Mouse (Mus musculus) liver, embryonic 13.5 days (tissue): ENCODE measurements around the gene Klf16. TPM values are rescaled to one million over a fixed set of nuclear protein-coding genes. Genes with fewer than 3 reads are reported as not detected.

ENCODE experiments used
- ATAC-seq: fragments of 200-750 bp; cut with Nextera tagmentation; 2 replicates; pipeline ENCODE4 v1.8.0; 2017; ENCODE audit warnings: low read depth, mild to moderate bottlenecking, moderate number of reproducible peaks, moderate library complexity
- DNase-seq: peaks from one replicate; pipeline ENCODE4 v3.0.0; 2022
- H3K27ac ChIP-seq: fragments of 300-500 bp; sonication (generic); 2 replicates; pipeline ENCODE4 v1.5.1; 2015; ENCODE audit warnings: moderate library complexity, mild to moderate bottlenecking, inconsistent platforms
- H3K27me3 ChIP-seq: fragments of 300-500 bp; sonication (generic); 2 replicates; pipeline ENCODE4 v1.6.1; 2015; ENCODE audit warnings: mild to moderate bottlenecking, inconsistent platforms
- H3K36me3 ChIP-seq: fragments of 300-500 bp; sonication (generic); 2 replicates; pipeline ENCODE4 v1.6.1; 2015; ENCODE audit warnings: mild to moderate bottlenecking, inconsistent platforms
- H3K4me1 ChIP-seq: fragments of 300-500 bp; sonication (generic); replicated peaks from 2 replicates; pipeline ENCODE4 v1.6.1; 2015; ENCODE audit warnings: inconsistent platforms
- H3K4me2 ChIP-seq: fragments of 300-500 bp; sonication (generic); 2 replicates; pipeline ENCODE4 v1.6.1; 2015; ENCODE audit warnings: inconsistent platforms, mild to moderate bottlenecking, moderate library complexity
- H3K4me3 ChIP-seq: fragments of 300-500 bp; sonication (generic); replicated peaks from 2 replicates; pipeline ENCODE4 v1.5.1; 2015; ENCODE audit warnings: mild to moderate bottlenecking, inconsistent platforms
- H3K9ac ChIP-seq: fragments of 300-500 bp; sonication (generic); 2 replicates; pipeline ENCODE4 v1.6.1; 2015; ENCODE audit warnings: mild to moderate bottlenecking, inconsistent platforms
- H3K9me3 ChIP-seq: fragments of 300-500 bp; sonication (generic); replicated peaks from 2 replicates; pipeline ENCODE4 v1.6.1; 2016; ENCODE audit warnings: inconsistent platforms
- WGBS: fragments of 180-500 bp; shearing (Covaris S2); methylation state at CpG from one replicate; pipeline ENCODE4 v1.1.7; 2015; ENCODE audit not compliant: insufficient replicate concordance; 5-methylcytosine and 5-hydroxymethylcytosine counted together
- polyA plus RNA-seq: library from polyadenylated mRNA; unstranded; fragments of >200 nt; fragmentation: Nextera tagmentation; extraction: Ambion mirVana; gene quantifications from 2 replicates; pipeline ENCODE4 v1.2.1, GENCODE M21; 2015

Klf16 gene
- polyA plus RNA-seq, 1 experiment from 2014 or later: 14.1 TPM

DNA sequence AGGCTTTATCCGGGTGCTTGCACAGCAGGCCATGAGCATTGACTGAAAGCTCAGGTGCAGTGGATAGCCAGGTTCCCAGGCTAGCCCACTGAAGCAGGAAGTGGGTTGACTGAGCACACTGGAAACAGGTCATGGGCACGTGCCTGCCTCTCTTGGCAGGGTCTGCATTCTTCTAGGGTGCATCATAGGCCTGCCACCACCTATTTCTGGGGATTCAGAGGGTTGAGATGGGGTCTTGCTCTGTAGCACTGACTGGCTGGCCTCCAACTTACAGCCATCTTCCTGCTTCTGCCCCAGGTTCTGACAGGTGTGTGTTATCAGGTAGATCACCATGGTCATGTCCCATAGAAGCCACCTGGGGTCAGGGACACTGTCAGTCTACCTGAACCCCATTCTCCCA is 27.9 kb upstream of the Klf16 start:
- WGBS: 82% methylated on average over 2 of the region's 2 CpGs
- Histone ChIP-seq H3K4me1 (peaks cover 80% of the 10 kb centered on the region), H3K27ac (peak overlapping the region; percentile 94), H3K9ac (peak overlapping the region; percentile 77), H3K4me3 (peak overlapping the region; percentile 69; the same call in 1 of the 2 replicates), H3K9me3 (no peaks in the 10 kb centered on the region), H3K4me2 (peak overlapping the region; percentile 92), H3K36me3 (peaks cover 45% of the 10 kb centered on the region), H3K27me3 (no peaks in the 10 kb centered on the region)
- no peak for DNase-seq
- no peak for ATAC-seq

DNA sequence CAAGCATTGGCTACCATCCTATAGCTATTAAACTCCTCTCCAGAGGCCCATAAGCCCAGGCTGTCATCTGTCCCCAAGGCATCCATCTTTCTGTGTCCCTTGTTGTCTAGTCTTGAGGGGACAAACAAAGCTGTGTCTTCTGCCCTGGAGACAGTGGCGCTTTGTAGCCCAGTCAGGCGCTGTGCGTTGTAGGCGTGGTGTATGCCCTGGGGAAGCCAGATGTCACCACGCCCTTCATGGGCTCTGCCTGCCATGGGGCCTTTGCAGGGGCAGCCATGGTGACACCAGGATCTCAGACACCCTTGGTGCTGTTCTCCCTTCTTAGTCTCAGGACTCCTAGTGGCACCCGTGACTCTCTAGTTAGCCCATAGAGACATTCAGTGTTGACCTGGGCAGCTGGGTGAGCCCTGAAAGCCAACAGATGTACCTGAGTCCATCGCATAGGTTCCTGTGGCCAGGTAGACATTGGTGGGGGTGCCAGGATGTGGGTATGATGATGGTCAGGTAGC is 26.9 kb upstream of the Klf16 start:
- Histone ChIP-seq H3K36me3 (peaks cover 35% of the 10 kb centered on the region), H3K4me1 (peaks cover 77% of the 10 kb centered on the region), H3K27me3 (no peaks in the 10 kb centered on the region), H3K9me3 (no peaks in the 10 kb centered on the region), H3K4me2 (peak overlapping the region; percentile 92), H3K9ac (peak overlapping the region; percentile 77), H3K4me3 (peak overlapping the region; percentile 69), H3K27ac (peak overlapping the region; percentile 94)
- WGBS: 43% methylated on average over 7 of the region's 7 CpGs
- ATAC-seq (peak; percentile 81), DNase-seq (peak; percentile 81)

DNA sequence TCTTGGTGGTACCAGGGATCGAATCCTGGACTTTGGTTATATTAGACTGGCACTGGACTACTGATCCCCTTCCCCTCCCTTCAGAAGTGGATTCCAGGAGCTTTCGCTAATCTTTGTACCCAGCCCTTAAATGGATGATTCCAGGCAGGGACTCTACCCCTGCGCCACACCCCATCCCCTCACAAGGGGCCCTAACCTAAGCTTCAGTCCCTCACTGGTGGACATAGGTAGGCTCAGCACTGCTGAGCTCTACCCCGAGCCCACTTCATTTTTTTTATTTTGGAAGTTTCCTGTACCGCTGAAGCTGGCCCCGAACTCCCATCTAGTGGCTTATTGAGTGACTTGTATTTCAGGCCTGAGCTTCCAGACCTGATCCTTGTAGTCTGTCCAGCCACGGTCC is 26.2 kb upstream of the Klf16 start:
- peaks cover 28% of the 10 kb centered on the region for H3K36me3 ChIP-seq
- H3K4me3 ChIP-seq: peak overlapping the region; percentile 69
- H3K4me1 ChIP-seq: peaks cover 83% of the 10 kb centered on the region
- H3K4me2 ChIP-seq: peak overlapping the region; percentile 92
- peak; percentile 19 for ATAC-seq
- 18% methylated on average over 7 of the region's 7 CpGs for WGBS
- no peak for DNase-seq
- no peaks in the 10 kb centered on the region for H3K9me3 ChIP-seq
- H3K27ac ChIP-seq: peak overlapping the region; percentile 94
- no peaks in the 10 kb centered on the region for H3K27me3 ChIP-seq
- peak overlapping the region; percentile 77 for H3K9ac ChIP-seq

DNA sequence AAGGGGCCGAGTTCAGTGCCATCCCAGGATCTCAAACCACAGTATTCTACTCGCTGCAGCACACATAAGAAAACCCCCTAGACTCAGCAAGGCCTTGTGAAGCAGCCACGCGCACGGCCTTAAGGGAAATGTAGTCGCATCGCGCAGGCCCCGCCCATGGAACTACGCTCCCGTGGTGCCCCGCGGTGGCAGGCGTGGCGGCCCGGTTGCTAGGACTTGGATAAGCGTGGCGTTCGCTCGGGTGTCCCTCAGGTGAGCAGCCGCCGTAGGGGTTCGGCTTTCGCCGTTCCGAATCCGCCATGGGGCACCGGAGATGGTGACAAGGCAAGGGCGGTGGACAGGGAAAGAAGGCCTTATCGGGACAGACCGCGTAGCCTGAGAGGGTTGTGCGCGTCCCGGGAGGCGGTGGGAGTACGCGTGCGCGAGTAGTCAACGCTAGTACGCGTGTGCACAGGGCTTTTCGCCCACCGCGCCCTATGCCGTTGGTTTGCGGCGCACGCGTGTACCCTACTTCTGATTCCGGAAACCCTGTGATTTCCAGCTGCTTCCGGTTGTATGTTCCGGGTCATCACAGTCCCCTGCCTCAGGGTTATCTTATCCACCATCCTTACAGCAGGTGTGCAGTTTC is 25.7 kb upstream of the Klf16 start, which contains the start of the genes Scamp4 and Adat3:
Gene Scamp4, plus strand, starts transcription at position 175 of the 628 bp plus-strand sequence.
Gene Adat3, plus strand, starts transcription at position 183 of the 628 bp plus-strand sequence.
- Histone ChIP-seq H3K27ac (peak within 1 kb of the TSS; percentile 94), H3K4me3 (peak within 1 kb of the TSS; percentile 69), H3K9me3 (no peaks in the 10 kb centered on the region), H3K4me2 (peak within 1 kb of the TSS; percentile 92), H3K36me3 (peaks cover 23% of the 10 kb centered on the region), H3K9ac (peak within 1 kb of the TSS; percentile 77), H3K4me1 (peaks cover 83% of the 10 kb centered on the region), H3K27me3 (no peaks in the 10 kb centered on the region)
- WGBS: under 1% methylated on average over 54 of the region's 54 CpGs
- peak; percentile 85 for ATAC-seq
- DNase-seq: peak; percentile 93

DNA sequence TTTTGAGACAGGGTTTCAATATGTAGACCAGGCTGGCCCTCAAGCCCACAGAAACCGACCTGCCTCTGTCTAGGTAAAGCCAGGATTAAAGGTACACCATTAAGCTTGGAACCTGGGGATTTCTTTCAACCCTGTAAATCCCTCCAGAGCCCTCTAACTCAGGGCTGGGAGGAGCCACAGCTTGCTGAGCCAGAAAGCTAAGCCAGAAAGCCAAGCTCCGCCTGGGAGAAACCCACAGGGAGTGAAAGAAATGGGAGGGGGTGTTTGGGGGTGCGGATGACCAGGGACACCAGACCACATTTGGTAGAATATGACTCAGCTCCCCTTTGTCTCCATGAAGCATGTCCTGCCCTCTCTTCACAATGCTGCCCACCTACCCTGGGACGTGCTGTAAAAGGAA is 19.2 kb upstream of the Klf16 start:
- Histone ChIP-seq H3K4me2 (no peak overlapping the region), H3K9me3 (no peaks in the 10 kb centered on the region), H3K36me3 (no peaks in the 10 kb centered on the region), H3K9ac (peak overlapping the region; percentile 39; the same call in 1 of the 2 replicates), H3K27me3 (no peaks in the 10 kb centered on the region), H3K4me3 (no peak overlapping the region), H3K4me1 (peaks cover 51% of the 10 kb centered on the region), H3K27ac (peak overlapping the region; percentile 7; the same call in 1 of the 2 replicates)
- ATAC-seq: no peak
- WGBS: 51% methylated on average over 4 of the region's 4 CpGs
- no peak for DNase-seq

DNA sequence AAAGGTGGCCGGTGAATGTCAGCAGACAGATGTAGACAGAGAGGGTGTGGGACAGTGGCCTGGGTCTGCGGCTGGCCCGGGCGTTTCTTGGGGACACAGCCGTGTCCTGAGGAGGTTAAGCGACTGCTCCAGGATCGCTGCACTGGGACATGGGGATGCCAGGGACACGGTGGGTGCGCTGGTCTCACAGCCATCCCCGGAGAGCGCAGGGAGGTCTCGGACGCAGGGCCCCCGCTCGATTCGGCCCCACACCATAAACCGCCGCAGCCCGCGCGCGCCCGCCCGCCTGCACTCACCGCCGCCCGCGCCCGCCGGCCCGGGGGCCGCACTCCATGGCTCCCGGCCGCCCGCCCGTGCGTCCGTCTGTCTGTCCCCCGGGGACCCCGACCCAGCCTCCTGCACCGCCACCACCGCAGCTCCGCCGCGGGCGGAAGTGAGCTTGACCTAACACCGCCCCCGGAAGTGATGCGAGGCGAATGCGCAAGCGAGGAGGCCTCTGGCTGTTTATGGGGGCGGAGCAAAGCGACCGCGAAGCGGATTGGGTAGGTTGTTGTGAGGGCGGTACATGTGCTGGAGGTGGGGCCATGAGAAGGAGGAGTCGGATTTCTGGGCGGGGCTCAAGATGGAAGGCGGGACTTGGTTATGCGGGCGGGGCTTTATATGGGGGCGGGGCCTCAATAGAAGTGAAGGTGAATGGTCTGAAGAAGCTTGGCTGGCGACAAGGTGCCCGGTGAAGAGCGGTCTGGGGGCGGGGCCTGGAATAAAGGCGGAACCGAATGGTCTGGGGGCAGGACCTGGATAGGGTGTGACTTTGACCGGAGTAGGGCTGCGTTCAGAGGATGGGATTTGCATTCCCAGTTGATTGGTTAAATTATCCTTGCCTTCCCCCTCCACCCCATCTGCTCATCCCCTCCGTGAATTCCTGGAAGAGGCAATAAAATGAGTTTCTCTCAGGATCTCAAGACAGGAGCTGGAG is 13.0 kb upstream of the Klf16 start, which contains the start of gene Abhd17a:
Gene Abhd17a, minus strand, starts transcription at position 463 of the 976 bp plus-strand sequence.
- WGBS: under 1% methylated on average over 73 of the region's 73 CpGs
- peak; percentile 94 for DNase-seq
- Histone ChIP-seq H3K27ac (peak within 1 kb of the TSS; percentile 78), H3K4me1 (peaks cover 56% of the 10 kb centered on the region), H3K36me3 (peaks cover 18% of the 10 kb centered on the region), H3K4me3 (peak within 1 kb of the TSS; percentile 99), H3K9ac (peak within 1 kb of the TSS; percentile 99), H3K4me2 (peak within 1 kb of the TSS; percentile 99), H3K9me3 (no peaks in the 10 kb centered on the region), H3K27me3 (no peaks in the 10 kb centered on the region)
- ATAC-seq: peak; percentile 95

DNA sequence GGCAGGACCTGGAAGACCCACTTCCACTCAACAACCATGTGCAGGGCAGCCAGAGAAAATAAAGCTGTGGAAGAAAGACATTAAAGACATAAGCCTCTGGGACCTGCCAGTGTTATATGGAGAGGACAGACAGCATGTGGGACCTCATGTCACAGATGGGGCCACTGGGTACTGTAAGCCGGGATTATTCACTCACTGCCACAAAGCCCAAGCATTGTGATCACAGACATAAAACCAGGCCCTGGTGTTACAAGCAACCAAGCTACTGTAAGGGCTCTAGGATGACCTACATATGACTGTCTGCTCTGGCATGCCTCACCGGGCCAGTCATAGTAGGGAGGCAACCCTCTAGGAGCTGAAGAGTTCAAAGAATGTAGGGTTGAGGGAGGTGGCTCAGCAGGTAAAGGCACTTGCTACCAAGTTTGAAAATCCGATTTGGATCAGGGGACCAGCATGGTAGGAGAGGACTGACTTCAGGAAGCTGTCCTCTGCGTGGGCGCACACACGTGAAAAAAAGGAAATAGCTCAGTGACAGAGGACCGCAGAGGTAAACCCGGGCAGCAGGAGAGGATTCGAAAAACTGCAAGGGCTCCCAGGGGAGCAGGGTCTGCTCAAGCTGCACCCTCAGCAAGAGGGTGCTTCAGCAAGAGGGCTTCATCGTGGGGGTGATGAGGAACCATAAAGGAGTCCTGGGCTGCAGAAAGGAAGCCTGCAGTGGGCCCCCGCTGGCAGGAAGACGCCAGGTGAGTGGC is 12.2 kb upstream of the Klf16 start:
- Histone ChIP-seq H3K9ac (peak overlapping the region; percentile 99), H3K4me2 (peak overlapping the region; percentile 99), H3K4me1 (peaks cover 65% of the 10 kb centered on the region), H3K4me3 (peak overlapping the region; percentile 99), H3K27me3 (no peaks in the 10 kb centered on the region), H3K9me3 (no peaks in the 10 kb centered on the region), H3K36me3 (peaks cover 25% of the 10 kb centered on the region), H3K27ac (peak overlapping the region; percentile 78)
- 10% methylated on average over 12 of the region's 12 CpGs for whole genome bisulfite sequencing
- DNase-seq (no peak), ATAC-seq (no peak)

DNA sequence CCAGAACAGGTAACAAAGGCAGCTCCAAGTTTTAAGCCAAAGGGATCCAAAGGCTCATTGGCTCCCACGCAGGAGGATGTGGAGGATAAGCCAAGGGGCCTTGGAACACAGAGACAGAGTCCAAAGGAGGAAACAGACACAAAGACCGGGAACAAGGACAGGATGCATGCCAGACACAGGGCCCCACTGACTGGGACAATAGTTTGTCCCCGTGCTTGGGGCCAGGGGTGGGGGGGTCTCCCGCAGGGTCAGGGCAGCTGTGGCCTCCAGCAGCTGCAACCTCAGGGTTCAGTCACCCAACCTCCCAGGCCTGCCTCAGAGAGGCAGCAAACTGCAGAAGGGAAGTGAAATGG is 10.2 kb upstream of the Klf16 start:
- Histone ChIP-seq H3K4me2 (peak overlapping the region; percentile 21; the same call in 1 of the 2 replicates), H3K4me3 (no peak overlapping the region; the same call in 1 of the 2 replicates), H3K27me3 (no peaks in the 10 kb centered on the region), H3K9ac (no peak overlapping the region), H3K9me3 (no peaks in the 10 kb centered on the region), H3K27ac (peak overlapping the region; percentile 29; the same call in 1 of the 2 replicates), H3K4me1 (peaks cover 77% of the 10 kb centered on the region), H3K36me3 (peaks cover 43% of the 10 kb centered on the region)
- DNase-seq (no peak), ATAC-seq (no peak)
- 66% methylated on average over 4 of the region's 4 CpGs for whole genome bisulfite sequencing

DNA sequence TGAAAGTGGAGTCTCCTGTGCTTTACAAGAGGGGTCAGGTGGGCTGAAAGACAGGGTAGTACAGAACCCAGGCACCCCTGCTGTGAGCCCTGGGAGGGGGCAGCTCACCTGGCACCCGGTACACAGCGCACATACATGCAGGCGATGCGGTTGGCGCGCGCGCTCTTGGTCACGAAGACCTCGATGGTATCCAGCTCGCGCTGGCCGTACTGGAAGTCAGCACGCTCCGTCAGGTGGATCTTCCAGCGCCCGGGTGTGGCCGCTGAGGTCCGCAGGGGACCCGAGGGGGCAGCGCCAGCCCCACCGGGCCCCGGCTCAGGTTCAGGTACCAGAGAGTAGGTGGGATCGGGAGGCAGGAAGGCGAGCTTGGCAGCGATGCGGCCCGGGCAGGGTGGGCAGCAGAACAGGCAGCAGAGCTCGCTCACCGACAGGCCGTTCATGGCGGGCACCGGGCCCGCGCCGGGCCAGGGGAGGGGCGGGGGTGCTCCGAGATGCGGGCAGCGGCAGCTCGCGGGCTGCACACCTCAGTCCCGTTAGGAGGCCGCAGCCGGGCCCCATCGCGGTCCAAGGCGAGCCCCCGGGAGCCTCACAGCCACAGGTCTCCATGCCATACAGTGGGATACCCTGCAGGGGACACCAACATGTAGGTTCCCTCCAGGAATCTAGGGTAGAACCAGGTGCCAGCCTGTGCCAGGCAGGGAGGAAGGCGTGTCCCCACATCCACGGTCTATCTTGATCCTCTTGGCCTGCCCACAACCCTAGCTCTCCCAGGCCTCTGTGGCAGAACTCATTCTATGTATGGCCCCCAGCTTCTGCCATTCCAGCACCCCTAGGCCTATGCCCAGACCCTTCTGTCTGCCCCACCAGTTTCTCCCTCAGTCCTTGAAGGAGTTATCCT is 9.5 kb upstream of the Klf16 start:
- WGBS: 92% methylated on average over 45 of the region's 51 CpGs
- H3K9me3 ChIP-seq: no peaks in the 10 kb centered on the region
- no peak overlapping the region; the same call in 1 of the 2 replicates for H3K4me3 ChIP-seq
- H3K27me3 ChIP-seq: no peaks in the 10 kb centered on the region
- H3K4me2 ChIP-seq: peak overlapping the region; percentile 21; the same call in 1 of the 2 replicates
- no peak overlapping the region for H3K9ac ChIP-seq
- no peak for ATAC-seq
- H3K4me1 ChIP-seq: peaks cover 77% of the 10 kb centered on the region
- peak overlapping the region; percentile 29 for H3K27ac ChIP-seq
- H3K36me3 ChIP-seq: peaks cover 47% of the 10 kb centered on the region
- DNase-seq: no peak

DNA sequence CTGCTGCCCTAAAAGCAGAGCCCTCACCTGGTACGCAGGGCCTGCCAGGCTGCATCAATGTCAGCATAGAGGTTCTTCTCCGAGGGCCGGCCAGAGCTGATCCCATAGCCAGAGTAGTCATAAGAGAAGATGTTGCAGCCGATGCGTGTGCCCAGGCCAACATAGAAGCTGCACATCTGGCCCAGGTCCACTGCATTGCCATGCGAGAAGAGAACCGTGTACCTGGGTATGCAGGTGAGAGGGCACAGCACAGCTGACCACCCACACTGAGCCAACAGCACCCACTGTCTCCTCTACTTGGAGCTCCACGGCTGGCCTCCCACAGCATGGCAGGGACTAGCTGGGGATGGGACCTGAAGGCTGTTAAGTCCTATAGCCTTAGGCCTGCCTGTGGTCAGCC is 8.5 kb upstream of the Klf16 start:
- Histone ChIP-seq H3K9ac (0 out of 2 replicates have a peak overlapping the region, but pooled peaks have one; percentile 4), H3K4me2 (no peak overlapping the region), H3K4me1 (peaks cover 68% of the 10 kb centered on the region), H3K27me3 (no peaks in the 10 kb centered on the region), H3K9me3 (no peaks in the 10 kb centered on the region), H3K27ac (peak overlapping the region; percentile 29; the same call in 1 of the 2 replicates), H3K36me3 (peaks cover 47% of the 10 kb centered on the region), H3K4me3 (no peak overlapping the region)
- 87% methylated on average over 8 of the region's 8 CpGs for WGBS
- no peak for DNase-seq
- ATAC-seq: no peak
